Mouse (Mus musculus): ENCODE measurements at regions not wholly inside any gene's neighbourhood (a gene's known extent, or its start where the extent isn't known, plus 50 kb on each side); places are given as distances from the start of the nearest gene placed in this dataset.

GRCm38 (mm10) chr12:80041510-80042324, 71.1 kb downstream of the Zfp36l1 start:
- H3K27me3 ChIP-seq (ENCODE audit: control insufficient read depth, insufficient read depth, low read length): no peaks in the 10 kb centered on the region
- peak in 1 of 2 experiments; percentile 42 for DNase-seq (ENCODE audit: low read depth in 1 of 2, low spot score in 2 of 2)
- H3K4me1 ChIP-seq (ENCODE audit: control insufficient read depth, insufficient read depth, insufficient read length): no peaks in the 10 kb centered on the region; the same call in 1 of the 2 replicates
- TF ChIP-seq CTCF (IDR thresholded peaks at IDR 0.05; ENCODE audit: extremely low read depth, insufficient read depth, insufficient read length, insufficient replicate concordance): no peak
- no peak for TF ChIP-seq POLR2A (IDR thresholded peaks at IDR 0.05; ENCODE audit: low read depth, low read length)
- no peaks in the 10 kb centered on the region for H3K36me3 ChIP-seq (ENCODE audit: control insufficient read depth, insufficient read depth, low read length)
- H3K4me3 ChIP-seq (ENCODE audit: extremely low read depth, insufficient read depth, insufficient read length): no peak overlapping the region
- H3K27ac ChIP-seq (ENCODE audit: insufficient read depth, low read length): no peak overlapping the region
- 70% methylated on average over 11 of the region's 11 CpGs for WGBS

GRCm38 (mm10) chr12:80041012-80041411, 71.8 kb downstream of the Zfp36l1 start:
- Histone ChIP-seq H3K27ac (ENCODE audit: insufficient read depth, low read length) (no peak overlapping the region), H3K4me1 (ENCODE audit: control insufficient read depth, insufficient read depth, insufficient read length) (no peaks in the 10 kb centered on the region; the same call in 1 of the 2 replicates), H3K36me3 (ENCODE audit: control insufficient read depth, insufficient read depth, low read length) (no peaks in the 10 kb centered on the region), H3K27me3 (ENCODE audit: control insufficient read depth, insufficient read depth, low read length) (no peaks in the 10 kb centered on the region), H3K4me3 (ENCODE audit: extremely low read depth, insufficient read depth, insufficient read length) (no peak overlapping the region)
- TF ChIP-seq CTCF (IDR thresholded peaks at IDR 0.05; ENCODE audit: extremely low read depth, insufficient read depth, insufficient read length, insufficient replicate concordance) (no peak), POLR2A (IDR thresholded peaks at IDR 0.05; ENCODE audit: low read depth, low read length) (no peak)
- no peak for DNase-seq (ENCODE audit: low read depth in 1 of 2, low spot score in 2 of 2)
- 92% methylated on average over 6 of the region's 6 CpGs for WGBS

DNA sequence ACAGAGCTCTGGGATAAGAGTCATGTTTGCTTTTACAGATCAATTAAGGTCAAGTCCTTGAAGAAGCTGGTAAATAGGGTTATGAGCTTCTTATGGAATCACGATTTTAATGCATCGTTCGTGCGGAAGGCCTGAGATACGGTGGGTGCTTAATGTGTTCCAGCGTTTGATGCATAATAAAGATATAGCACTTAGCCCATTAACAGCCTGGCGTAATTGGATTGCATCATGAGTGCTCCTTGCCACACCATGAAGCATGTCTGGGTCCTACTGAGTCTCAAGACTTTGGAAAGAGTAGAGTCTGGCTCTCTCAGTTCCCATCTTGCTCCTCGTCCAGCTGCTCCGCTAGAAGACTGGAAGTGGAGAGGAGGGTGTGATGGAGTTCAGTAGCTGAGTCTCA, 72.6 kb downstream of the Zfp36l1 start:
- H3K36me3 ChIP-seq (ENCODE audit: control insufficient read depth, insufficient read depth, low read length): no peaks in the 10 kb centered on the region
- no peak for TF ChIP-seq POLR2A (IDR thresholded peaks at IDR 0.05; ENCODE audit: low read depth, low read length)
- no peak for TF ChIP-seq CTCF (IDR thresholded peaks at IDR 0.05; ENCODE audit: extremely low read depth, insufficient read depth, insufficient read length, insufficient replicate concordance)
- H3K4me3 ChIP-seq (ENCODE audit: extremely low read depth, insufficient read depth, insufficient read length): no peak overlapping the region
- WGBS: 94% methylated on average over 9 of the region's 9 CpGs
- DNase-seq (ENCODE audit: low read depth in 1 of 2, low spot score in 2 of 2): no peak
- H3K27me3 ChIP-seq (ENCODE audit: control insufficient read depth, insufficient read depth, low read length): no peaks in the 10 kb centered on the region
- no peaks in the 10 kb centered on the region; the same call in 1 of the 2 replicates for H3K4me1 ChIP-seq (ENCODE audit: control insufficient read depth, insufficient read depth, insufficient read length)
- no peak overlapping the region for H3K27ac ChIP-seq (ENCODE audit: insufficient read depth, low read length)

- Histone ChIP-seq H3K27me3 (ENCODE audit: control insufficient read depth, insufficient read depth, low read length) (no peaks in the 10 kb centered on the region), H3K4me1 (ENCODE audit: control insufficient read depth, insufficient read depth, insufficient read length) (no peaks in the 10 kb centered on the region; the same call in 1 of the 2 replicates), H3K27ac (ENCODE audit: insufficient read depth, low read length) (no peak overlapping the region), H3K36me3 (ENCODE audit: control insufficient read depth, insufficient read depth, low read length) (no peaks in the 10 kb centered on the region), H3K4me3 (ENCODE audit: extremely low read depth, insufficient read depth, insufficient read length) (no peak overlapping the region)
- WGBS: 92% methylated on average over 1 of the region's 1 CpGs
- DNase-seq (ENCODE audit: low read depth in 1 of 2, low spot score in 2 of 2): no peak
- TF ChIP-seq POLR2A (IDR thresholded peaks at IDR 0.05; ENCODE audit: low read depth, low read length): no peak
- TF ChIP-seq CTCF (IDR thresholded peaks at IDR 0.05; ENCODE audit: extremely low read depth, insufficient read depth, insufficient read length, insufficient replicate concordance): no peak
Observed at GRCm38 (mm10) chr12:80039150-80039549, 73.7 kb downstream of the Zfp36l1 start.

- no peaks in the 10 kb centered on the region for H3K36me3 ChIP-seq (ENCODE audit: control insufficient read depth, insufficient read depth, low read length)
- 74% methylated on average over 6 of the region's 6 CpGs for WGBS
- 0 out of 2 replicates have a peak, but pooled peaks cover 3% of the 10 kb centered on the region for H3K4me1 ChIP-seq (ENCODE audit: control insufficient read depth, insufficient read depth, insufficient read length)
Observed at GRCm38 (mm10) chr12:80035500-80036271, 77.1 kb downstream of the Zfp36l1 start.

DNA sequence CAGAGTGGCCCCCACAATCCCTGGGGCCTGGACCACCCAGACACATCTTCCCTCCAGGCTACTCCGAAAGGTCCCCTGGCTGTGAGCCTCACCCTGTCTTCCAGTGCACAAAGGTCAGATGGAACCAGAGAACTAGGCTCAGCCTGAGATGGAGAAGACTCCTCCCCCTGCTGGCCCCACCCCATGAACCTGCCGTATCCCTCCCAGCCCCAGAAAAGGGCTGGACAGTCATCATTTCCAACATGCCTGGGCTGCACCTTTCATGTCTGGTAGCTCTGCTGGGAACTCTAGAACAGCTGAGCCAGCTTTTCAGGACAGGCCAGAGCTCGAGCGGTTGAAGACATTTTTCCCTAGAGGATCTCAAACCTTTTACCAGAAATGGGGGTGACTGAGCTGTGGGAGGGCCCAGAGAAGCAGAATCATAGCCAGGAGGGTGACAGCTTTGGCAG, 77.8 kb downstream of the Zfp36l1 start:
- H3K36me3 ChIP-seq (ENCODE audit: control insufficient read depth, insufficient read depth, low read length): no peaks in the 10 kb centered on the region
- no peak overlapping the region for H3K4me3 ChIP-seq (ENCODE audit: extremely low read depth, insufficient read depth, insufficient read length)
- H3K4me1 ChIP-seq (ENCODE audit: control insufficient read depth, insufficient read depth, insufficient read length): 0 out of 2 replicates have a peak, but pooled peaks cover 3% of the 10 kb centered on the region
- 81% methylated on average over 4 of the region's 4 CpGs for WGBS
- no peak for TF ChIP-seq POLR2A (IDR thresholded peaks at IDR 0.05; ENCODE audit: low read depth, low read length)
- no peak for TF ChIP-seq CTCF (IDR thresholded peaks at IDR 0.05; ENCODE audit: extremely low read depth, insufficient read depth, insufficient read length, insufficient replicate concordance)
- H3K27ac ChIP-seq (ENCODE audit: insufficient read depth, low read length): no peak overlapping the region
- H3K27me3 ChIP-seq (ENCODE audit: control insufficient read depth, insufficient read depth, low read length): no peaks in the 10 kb centered on the region
- DNase-seq (ENCODE audit: low read depth in 1 of 2, low spot score in 2 of 2): no peak

More at GRCm38 (mm10) chr12:80035500-80036271, 77.1 kb downstream of the Zfp36l1 start:
- DNase-seq (ENCODE audit: low read depth in 1 of 2, low spot score in 2 of 2): no peak
- H3K27ac ChIP-seq (ENCODE audit: insufficient read depth, low read length): no peak overlapping the region
- no peaks in the 10 kb centered on the region for H3K27me3 ChIP-seq (ENCODE audit: control insufficient read depth, insufficient read depth, low read length)
- no peak overlapping the region for H3K4me3 ChIP-seq (ENCODE audit: extremely low read depth, insufficient read depth, insufficient read length)
- TF ChIP-seq POLR2A (IDR thresholded peaks at IDR 0.05; ENCODE audit: low read depth, low read length) (no peak), CTCF (IDR thresholded peaks at IDR 0.05; ENCODE audit: extremely low read depth, insufficient read depth, insufficient read length, insufficient replicate concordance) (no peak)
